Mouse (Mus musculus) liver, adult 2 months (tissue): ENCODE measurements around the gene Srbd1.

Source experiments
- CTCF ChIP-seq: fragments of 200-500 bp; IDR thresholded peaks from 2 replicates; pipeline ENCODE4 v1.5.1; 2011; ENCODE audit warnings: low read depth, low read length, control low read depth
- POLR2A ChIP-seq: fragments of 200-500 bp; IDR thresholded peaks from 2 replicates; pipeline ENCODE4 v1.6.1; 2011; ENCODE audit warnings: low read length, control low read depth; ENCODE audit not compliant: insufficient read depth; ENCODE audit errors: extremely low read depth

DNA sequence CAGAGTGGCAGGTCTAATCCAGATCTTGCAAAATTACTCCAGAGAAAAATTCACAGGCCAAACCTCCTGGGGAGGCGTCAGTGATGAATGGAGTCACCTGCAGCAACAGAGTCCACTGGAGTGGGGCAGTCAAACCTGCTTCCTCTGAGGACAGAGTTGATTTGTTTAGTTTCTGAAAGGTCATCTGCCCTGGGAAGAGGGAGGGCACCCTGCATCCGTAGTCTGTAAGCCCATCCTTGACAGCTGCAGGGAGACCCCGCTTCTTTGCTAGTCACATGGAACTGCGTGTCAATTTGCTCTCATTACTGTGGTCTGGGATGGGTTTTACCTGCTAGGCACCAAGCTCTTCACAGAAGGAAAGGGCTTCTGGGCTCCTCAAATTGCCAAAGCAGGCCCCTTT, 173.9 kb downstream of the Srbd1 start:
- TF ChIP-seq CTCF (no peak), POLR2A (no peak)
